Mouse (Mus musculus) embryonic fibroblast, embryonic 13.5 days (primary cell): ENCODE data around the gene Shroom3.

Source experiments
- CTCF ChIP-seq: IDR thresholded peaks from 2 replicates; pipeline ENCODE4 v1.5.1; 2011; ENCODE audit warnings: mild to moderate bottlenecking, control low read depth, low read length, moderate library complexity, borderline replicate concordance; ENCODE audit not compliant: insufficient read depth
- POLR2A ChIP-seq: IDR thresholded peaks from 2 replicates; pipeline ENCODE4 v1.6.1; 2011; ENCODE audit warnings: low read depth, mild to moderate bottlenecking, control low read depth, low read length, moderate library complexity

- TF ChIP-seq CTCF, result no peak
- no peak for TF ChIP-seq POLR2A
These were observed 34.6 kb downstream of the Shroom3 start for GRCm38 (mm10) chr5:92717666-92718360.
